Mouse (Mus musculus): ENCODE results near the gene Mrpl43. TPM values are rescaled to one million over a fixed set of nuclear protein-coding genes. Genes with fewer than 3 reads are reported as not detected.

Mrpl43 gene
- polyA plus RNA-seq (2014; fragmentation: Illumina TruSeq; extraction: RNeasy Lipid Tissue Mini Kit (QIAGEN cat#74804); ENCODE audit: low read depth, low replicate concordance): 15.7 TPM

DNA sequence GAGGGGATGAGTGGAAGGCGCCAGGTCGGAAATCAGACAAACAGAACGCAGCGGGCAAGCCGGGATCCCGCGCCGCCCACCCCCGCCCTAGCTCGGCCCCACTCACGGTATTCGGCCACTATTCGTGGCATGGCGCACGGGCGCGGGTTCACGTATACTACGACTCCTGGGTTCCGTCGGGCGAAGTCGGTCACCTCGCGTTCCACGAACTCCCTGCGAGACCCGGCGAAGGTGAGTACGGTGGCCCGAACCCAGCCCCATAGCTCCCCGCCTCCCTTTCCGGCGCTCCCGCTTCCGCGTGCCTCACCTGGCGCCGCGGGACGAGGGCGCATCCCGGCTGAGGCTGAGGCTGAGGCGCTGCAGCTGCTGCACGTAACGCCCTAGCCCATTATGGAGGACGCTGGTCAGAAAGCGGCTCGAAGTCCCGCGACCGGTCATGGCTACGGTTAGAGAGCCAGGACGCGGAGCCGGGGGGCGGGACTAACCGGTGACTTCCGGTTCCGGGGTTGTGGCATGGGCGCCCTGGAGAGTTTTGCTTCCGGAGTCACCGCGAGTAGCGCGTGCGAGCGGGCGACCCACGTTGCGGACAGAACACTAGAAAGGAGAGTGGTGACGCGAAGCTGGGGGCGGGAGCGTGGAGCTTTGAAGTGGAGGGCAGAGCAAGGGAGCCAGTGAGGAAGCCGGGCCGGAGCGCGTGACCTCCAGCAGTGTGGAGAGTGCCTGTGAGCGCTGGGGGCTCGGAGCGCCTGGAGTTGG lies at the start of gene Mrpl43:
TSS of gene Mrpl43 (minus strand) at position 486 of the 756 bp plus-strand sequence.

DNA sequence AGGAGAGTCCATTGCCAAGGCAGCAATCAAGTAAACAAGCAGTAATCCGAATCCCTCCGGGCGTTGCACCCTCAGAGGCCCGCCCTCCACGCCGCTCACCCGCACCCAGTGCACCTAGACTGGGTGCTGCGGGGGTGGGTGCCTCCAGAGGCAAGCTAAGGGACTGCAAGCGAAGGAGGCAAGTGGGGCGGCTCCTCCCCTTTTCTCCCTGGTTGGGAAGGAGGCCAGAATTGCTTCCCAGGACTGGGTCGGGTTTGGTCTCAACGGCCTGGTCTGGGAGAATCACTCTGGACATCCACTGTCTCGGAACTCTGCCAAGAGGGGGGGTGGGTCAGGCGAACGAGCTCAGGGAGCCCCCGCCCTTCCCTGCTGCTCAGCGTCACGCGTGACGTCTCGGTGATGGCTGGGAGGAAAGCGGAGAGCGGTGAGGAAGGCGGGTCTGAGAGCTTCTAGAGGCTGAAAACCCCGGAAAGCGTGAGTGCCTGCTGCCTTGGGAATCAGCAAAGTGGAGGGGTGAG lies 41.2 kb upstream of the Mrpl43 start, which contains the start of gene Sfxn3:
TSS of gene Sfxn3 (plus strand) at position 87 of the 518 bp plus-strand sequence.

DNA sequence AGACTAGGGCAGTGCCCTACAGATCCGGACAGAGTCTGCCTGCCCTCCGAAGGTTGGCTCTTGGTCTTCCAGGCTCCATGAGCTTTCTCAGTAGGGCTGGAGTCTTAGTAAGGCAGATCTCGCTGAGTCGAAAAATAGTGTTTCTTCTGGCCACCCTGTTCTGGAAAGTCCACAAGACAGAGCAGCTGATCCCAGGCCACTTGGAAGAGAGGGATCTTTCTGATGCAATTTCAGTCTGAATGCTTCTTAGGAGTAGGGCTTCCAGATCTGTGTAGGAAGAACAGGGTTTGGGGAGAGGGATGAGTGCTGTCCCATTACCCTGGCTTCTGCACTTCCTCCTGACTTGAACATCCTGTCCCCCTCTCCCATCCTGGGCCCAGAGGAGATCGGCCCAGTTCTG lies 39.4 kb upstream of the Mrpl43 start, which contains the start of gene Pdzd7:
TSS of gene Pdzd7 (minus strand) at position 67 of the 400 bp plus-strand sequence.

DNA sequence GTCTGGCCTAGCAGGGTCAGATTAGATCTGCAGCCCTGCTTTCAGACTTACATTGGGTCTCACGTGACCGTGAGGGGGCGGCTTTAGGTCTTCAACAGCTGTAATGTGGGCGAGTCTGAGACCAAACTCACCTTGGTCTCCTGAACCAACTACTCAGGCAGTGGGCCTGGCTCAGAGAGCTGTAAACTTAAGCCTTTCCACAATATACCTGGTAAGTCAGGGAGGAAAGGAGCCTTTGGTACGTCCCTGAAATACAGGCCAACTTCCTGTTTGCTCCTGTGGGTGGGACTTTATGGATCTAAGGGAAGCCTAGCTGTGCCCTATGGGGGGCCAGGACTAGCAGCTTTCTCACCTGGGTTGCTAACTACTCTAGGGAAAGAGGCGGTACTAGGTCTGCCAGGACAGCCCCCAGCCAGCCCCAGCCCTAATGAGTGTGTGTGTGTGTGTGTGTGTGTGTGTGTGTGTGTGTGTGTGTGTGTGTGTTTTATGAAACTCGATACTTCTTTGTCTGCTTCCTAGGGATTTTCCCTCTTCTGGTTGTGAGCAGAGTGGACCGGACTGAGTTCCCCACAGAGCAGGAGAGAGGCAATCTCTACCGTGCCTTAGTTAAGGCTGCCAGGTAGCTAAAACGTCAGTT lies 8.2 kb upstream of the Mrpl43 start, which contains the start of gene Lzts2:
TSS of gene Lzts2 (plus strand) at position 80 of the 637 bp plus-strand sequence.

DNA sequence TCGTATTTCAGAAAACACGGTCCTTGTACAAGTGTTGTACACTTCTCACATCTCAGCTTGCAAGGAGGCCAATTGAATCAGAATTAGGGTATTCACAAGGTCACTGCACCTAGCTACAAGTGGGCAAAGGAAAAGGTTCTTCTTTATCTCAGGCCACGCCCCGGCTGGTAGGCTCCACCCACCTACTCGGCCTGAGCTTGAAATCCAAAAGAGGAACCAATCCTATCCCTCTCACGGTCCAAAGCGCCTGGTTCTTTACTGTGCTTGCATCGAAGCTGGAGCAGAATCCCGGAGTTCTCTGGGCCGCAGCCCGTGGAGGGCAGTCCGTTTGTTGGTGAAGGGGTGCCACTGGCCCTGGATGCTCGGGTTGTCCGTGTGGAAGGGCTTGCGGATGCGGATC lies 798 bp downstream of the Mrpl43 start, which contains the start of gene Twnk:
TSS of gene Twnk (plus strand) at position 220 of the 400 bp plus-strand sequence.

DNA sequence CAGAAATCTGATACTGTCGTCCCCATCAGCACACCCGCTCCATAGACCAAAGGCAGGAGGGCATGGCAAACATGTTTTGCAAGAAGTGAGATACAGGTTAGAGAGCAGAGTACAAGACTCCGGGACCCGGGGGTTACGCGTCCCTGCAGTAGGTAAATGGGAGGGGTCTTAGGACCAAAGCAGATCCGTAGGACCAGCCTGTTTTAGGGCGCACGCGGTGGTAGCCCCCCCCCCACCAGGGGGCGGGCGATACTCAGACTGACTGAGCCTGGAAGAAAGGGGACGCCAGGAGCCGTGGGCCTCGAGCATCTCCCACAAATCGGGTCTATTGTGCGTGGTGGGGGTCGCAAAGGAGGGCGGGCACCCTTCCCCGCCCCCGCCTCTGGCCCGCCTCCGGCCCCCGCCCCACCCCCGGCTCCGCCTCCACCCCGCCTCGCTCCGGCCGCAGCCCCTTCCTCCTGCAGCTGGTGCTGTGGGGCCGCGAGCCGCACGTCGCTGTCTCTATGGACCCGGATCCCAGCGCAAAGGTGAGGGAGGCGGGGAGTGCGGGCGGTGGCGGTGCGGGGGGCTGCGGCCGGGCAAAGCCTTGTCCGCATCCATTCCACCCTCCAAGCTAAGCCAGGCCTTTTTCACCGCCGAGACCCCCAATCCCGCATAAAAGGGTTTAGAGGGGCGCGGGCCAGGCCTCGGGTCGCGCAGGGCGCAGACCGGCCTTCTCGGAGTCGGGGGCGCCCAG lies 17.2 kb downstream of the Mrpl43 start, which contains the start of gene Sema4g:
TSS of gene Sema4g (plus strand) at position 271 of the 736 bp plus-strand sequence.

Other genes with a start within 250 kb of the Mrpl43 start
- 48.1 TPM for gene Slf2, start 75.3 kb downstream of the Mrpl43 start, polyA plus RNA-seq (2014; fragmentation: Illumina TruSeq; extraction: RNeasy Lipid Tissue Mini Kit (QIAGEN cat#74804); ENCODE audit: low read depth, low replicate concordance)
- gene Sema4g, start 17.3 kb downstream of the Mrpl43 start, polyA plus RNA-seq (2014; fragmentation: Illumina TruSeq; extraction: RNeasy Lipid Tissue Mini Kit (QIAGEN cat#74804); ENCODE audit: low read depth, low replicate concordance): 0.52 TPM
- gene Twnk, start 779 bp downstream of the Mrpl43 start, polyA plus RNA-seq (2014; fragmentation: Illumina TruSeq; extraction: RNeasy Lipid Tissue Mini Kit (QIAGEN cat#74804); ENCODE audit: low read depth, low replicate concordance): 8.7 TPM
- gene Lzts2, start 8.0 kb upstream of the Mrpl43 start, polyA plus RNA-seq (2014; fragmentation: Illumina TruSeq; extraction: RNeasy Lipid Tissue Mini Kit (QIAGEN cat#74804); ENCODE audit: low read depth, low replicate concordance): 10.3 TPM
- not detected for gene Pdzd7, start 39.3 kb upstream of the Mrpl43 start, polyA plus RNA-seq (2014; fragmentation: Illumina TruSeq; extraction: RNeasy Lipid Tissue Mini Kit (QIAGEN cat#74804); ENCODE audit: low read depth, low replicate concordance)
- gene Sfxn3, start 41.1 kb upstream of the Mrpl43 start, polyA plus RNA-seq (2014; fragmentation: Illumina TruSeq; extraction: RNeasy Lipid Tissue Mini Kit (QIAGEN cat#74804); ENCODE audit: low read depth, low replicate concordance): 24.6 TPM
- gene Kazald1, start 68.8 kb upstream of the Mrpl43 start, polyA plus RNA-seq (2014; fragmentation: Illumina TruSeq; extraction: RNeasy Lipid Tissue Mini Kit (QIAGEN cat#74804); ENCODE audit: low read depth, low replicate concordance): not detected
- gene Tlx1, start 144.2 kb upstream of the Mrpl43 start, polyA plus RNA-seq (2014; fragmentation: Illumina TruSeq; extraction: RNeasy Lipid Tissue Mini Kit (QIAGEN cat#74804); ENCODE audit: low read depth, low replicate concordance): not detected
- not detected for gene Lbx1, start 229.4 kb upstream of the Mrpl43 start, polyA plus RNA-seq (2014; fragmentation: Illumina TruSeq; extraction: RNeasy Lipid Tissue Mini Kit (QIAGEN cat#74804); ENCODE audit: low read depth, low replicate concordance)

Data from adrenal gland, adult 10 weeks (tissue).